Mouse (Mus musculus) ES-E14 (cell line): ENCODE data around the gene Ropn1l. TPM values are rescaled to one million over a fixed set of nuclear protein-coding genes. Genes with fewer than 3 reads are reported as not detected.

ENCODE experiments used
- DNase-seq: peaks from one replicate; pipeline ENCODE4 v3.0.0-alpha.2; 2013; ENCODE audit warnings: low read depth, low spot score
- H3K27ac ChIP-seq: 2 replicates; pipeline ENCODE4 v1.5.1; 2012; ENCODE audit warnings: low read depth, mild to moderate bottlenecking, low read length, moderate library complexity, mixed read lengths; ENCODE audit not compliant: poor library complexity, insufficient read depth, severe bottlenecking
- H3K36me3 ChIP-seq: 2 replicates; pipeline ENCODE4 v1.6.1; 2012; ENCODE audit warnings: mild to moderate bottlenecking, low read length, moderate library complexity, mixed read lengths; ENCODE audit not compliant: control insufficient read depth, poor library complexity, insufficient read depth, severe bottlenecking
- H3K4me1 ChIP-seq, 2 experiments: fragments of 150-350 bp in 1 of 2; sonication (generic) in 1 of 2; 2 replicates each; pipeline ENCODE4 v1.6.1; 2012; ENCODE audit warnings: low read length in 2 of 2, mild to moderate bottlenecking in 1 of 2, mixed read lengths in 1 of 2; ENCODE audit not compliant: control insufficient read depth in 2 of 2, insufficient read depth in 2 of 2, poor library complexity in 1 of 2
- H3K4me3 ChIP-seq, 2 experiments: fragments of 150-350 bp in 1 of 2; sonication (generic) in 1 of 2; 2 replicates each; pipeline ENCODE4 v1.5.1; 2012; ENCODE audit warnings: low read length in 2 of 2, low read depth in 1 of 2, mild to moderate bottlenecking in 1 of 2, mixed read lengths in 1 of 2; ENCODE audit not compliant: insufficient read depth in 1 of 2, poor library complexity in 1 of 2, severe bottlenecking in 1 of 2
- H3K9ac ChIP-seq: 2 replicates; pipeline ENCODE4 v1.6.1; 2012; ENCODE audit warnings: low read depth, mild to moderate bottlenecking, low read length, mixed read lengths; ENCODE audit not compliant: poor library complexity, insufficient read depth, severe bottlenecking
- H3K9me3 ChIP-seq: fragments of 150-350 bp; sonication (generic); 2 replicates; pipeline ENCODE4 v1.6.1; 2012; ENCODE audit warnings: low read depth, mild to moderate bottlenecking, low read length; ENCODE audit not compliant: control insufficient read depth, insufficient read depth
- CHD2 ChIP-seq: IDR thresholded peaks from 2 replicates; pipeline ENCODE4 v1.6.1; 2014; ENCODE audit warnings: mild to moderate bottlenecking, low read depth, low read length, inconsistent platforms
- HCFC1 ChIP-seq: IDR thresholded peaks from 2 replicates; pipeline ENCODE4 v1.6.1; 2012; ENCODE audit warnings: low read length, inconsistent platforms, borderline replicate concordance; ENCODE audit not compliant: insufficient read depth
- MAFK ChIP-seq: IDR thresholded peaks from 2 replicates; pipeline ENCODE4 v1.6.1; 2014; ENCODE audit warnings: mild to moderate bottlenecking, low read depth, low read length, inconsistent platforms; ENCODE audit not compliant: insufficient read depth
- ZC3H11A ChIP-seq: IDR thresholded peaks from 2 replicates; pipeline ENCODE4 v1.6.1; 2012; ENCODE audit warnings: low read depth, mild to moderate bottlenecking, inconsistent platforms, low read length, borderline replicate concordance
- ZNF384 ChIP-seq: IDR thresholded peaks from 2 replicates; pipeline ENCODE4 v1.6.1; 2012; ENCODE audit warnings: low read depth, low read length, inconsistent platforms
- in situ Hi-C, 2 experiments: fragments of 600-800 bp; cut with MboI; formaldehyde crosslinking; loops; one replicate each; pipeline ENCODE4 v1.15.1; 2025; ENCODE audit warnings: low sequenced_read_pairs in 2 of 2, inconsistent platforms in 1 of 2; ENCODE audit not compliant: unreplicated experiment in 2 of 2
- total RNA-seq: library from RNA; depleted of rRNA; stranded (reverse); fragments of 300-350 nt; gene quantifications from 2 replicates; pipeline ENCODE4 v1.2.3, GENCODE M21; 2012

Ropn1l gene
- total RNA-seq, 1 experiment, result not detected

- Histone ChIP-seq H3K27ac (no peak overlapping the region), H3K9ac (no peak overlapping the region), H3K4me1 (no peaks in the 10 kb centered on the region), H3K4me3 (no peak overlapping the region), H3K9me3 (no peaks in the 10 kb centered on the region), H3K36me3 (no peaks in the 10 kb centered on the region; the same call in none of the 2 replicates)
- TF ChIP-seq ZC3H11A, result no peak
- TF ChIP-seq MAFK, result no peak
- no peak for TF ChIP-seq CHD2
- TF ChIP-seq ZNF384, result no peak
- no peak for TF ChIP-seq HCFC1
- DNase-seq, result no peak
- in situ Hi-C loops, result no loop called here
Observed at GRCm38 (mm10) chr15:31469497-31469896, 16.0 kb upstream of the Ropn1l start.

GRCm38 (mm10) chr15:31468806-31469205, 15.3 kb upstream of the Ropn1l start:
- in situ Hi-C loops, result no loop called here
- DNase-seq, result no peak
- H3K4me1 ChIP-seq, result no peaks in the 10 kb centered on the region
- no peak overlapping the region for H3K27ac ChIP-seq
- H3K9ac ChIP-seq, result no peak overlapping the region
- no peaks in the 10 kb centered on the region; the same call in none of the 2 replicates for H3K36me3 ChIP-seq
- TF ChIP-seq ZC3H11A (no peak), MAFK (no peak), CHD2 (no peak), HCFC1 (no peak), ZNF384 (no peak)
- H3K9me3 ChIP-seq, result no peaks in the 10 kb centered on the region
- H3K4me3 ChIP-seq, result no peak overlapping the region

- no peak overlapping the region for H3K9ac ChIP-seq
- H3K9me3 ChIP-seq, result no peaks in the 10 kb centered on the region
- in situ Hi-C loops, result no loop called here
- TF ChIP-seq ZC3H11A (no peak), MAFK (no peak), ZNF384 (no peak), CHD2 (no peak), HCFC1 (no peak)
- no peak overlapping the region for H3K4me3 ChIP-seq
- no peak overlapping the region for H3K27ac ChIP-seq
- no peaks in the 10 kb centered on the region for H3K4me1 ChIP-seq
- peaks cover 1% of the 10 kb centered on the region for H3K36me3 ChIP-seq
- DNase-seq, result no peak
Observed at GRCm38 (mm10) chr15:31466749-31467148, 13.2 kb upstream of the Ropn1l start.

GRCm38 (mm10) chr15:31466295-31466694, 12.8 kb upstream of the Ropn1l start:
- DNase-seq, result no peak
- Histone ChIP-seq H3K36me3 (peaks cover 4% of the 10 kb centered on the region), H3K9me3 (no peaks in the 10 kb centered on the region), H3K9ac (no peak overlapping the region), H3K4me3 (no peak overlapping the region), H3K27ac (no peak overlapping the region), H3K4me1 (no peaks in the 10 kb centered on the region)
- in situ Hi-C loops, result no loop called here
- TF ChIP-seq HCFC1 (no peak), MAFK (no peak), ZNF384 (no peak), CHD2 (no peak), ZC3H11A (no peak)

- H3K4me1 ChIP-seq, result no peaks in the 10 kb centered on the region
- no peak overlapping the region for H3K9ac ChIP-seq
- no peak overlapping the region for H3K27ac ChIP-seq
- peaks cover 5% of the 10 kb centered on the region for H3K36me3 ChIP-seq
- no peak for TF ChIP-seq ZNF384
- in situ Hi-C loops, result no loop called here
- no peak for DNase-seq
- no peak overlapping the region for H3K4me3 ChIP-seq
- no peaks in the 10 kb centered on the region for H3K9me3 ChIP-seq
Observed at GRCm38 (mm10) chr15:31465806-31466205, 12.3 kb upstream of the Ropn1l start.
